Mouse (Mus musculus) lung, embryonic 16.5 days (tissue): ENCODE results near the gene Olfr307. TPM values are rescaled to one million over a fixed set of nuclear protein-coding genes. Genes with fewer than 3 reads are reported as not detected.
"Not testable (repeated sequence)": the region's sequence is repeated elsewhere in the genome, so short reads cannot be mapped to it uniquely, and the experiment has no call there.

Source experiments
- ATAC-seq: fragments of 200-750 bp; cut with Nextera tagmentation; 2 replicates; pipeline ENCODE4 v1.8.0; 2017; ENCODE audit warnings: low read depth, mild to moderate bottlenecking, moderate library complexity
- H3K27ac ChIP-seq: fragments of 300-500 bp; sonication (generic); 2 replicates; pipeline ENCODE4 v1.5.1; 2014; ENCODE audit warnings: mild to moderate bottlenecking, control low read depth, low read length
- H3K27me3 ChIP-seq: fragments of 300-500 bp; sonication (generic); 2 replicates; pipeline ENCODE4 v1.6.1; 2014; ENCODE audit warnings: low read depth, low read length, mixed read lengths; ENCODE audit not compliant: control insufficient read depth, insufficient read depth
- H3K36me3 ChIP-seq: fragments of 300-500 bp; sonication (generic); 2 replicates; pipeline ENCODE4 v1.6.1; 2014; ENCODE audit warnings: low read length; ENCODE audit not compliant: control insufficient read depth, insufficient read depth
- H3K4me1 ChIP-seq: fragments of 300-500 bp; sonication (generic); replicated peaks from 2 replicates; pipeline ENCODE4 v1.6.1; 2014; ENCODE audit warnings: low read length, mixed read lengths; ENCODE audit not compliant: control insufficient read depth, insufficient read depth
- H3K4me2 ChIP-seq: fragments of 300-500 bp; sonication (generic); 2 replicates; pipeline ENCODE4 v1.6.1; 2014; ENCODE audit warnings: low read depth, low read length, control low read depth
- H3K4me3 ChIP-seq: fragments of 300-500 bp; sonication (generic); 2 replicates; pipeline ENCODE4 v1.5.1; 2014; ENCODE audit warnings: mild to moderate bottlenecking, low read length, control low read depth
- H3K9ac ChIP-seq: fragments of 300-500 bp; sonication (generic); 2 replicates; pipeline ENCODE4 v1.6.1; 2014; ENCODE audit warnings: low read length, control low read depth
- H3K9me3 ChIP-seq: fragments of 300-500 bp; sonication (generic); 2 replicates; pipeline ENCODE4 v1.6.1; 2016; ENCODE audit warnings: low read length; ENCODE audit not compliant: control insufficient read depth
- WGBS: fragments of 180-500 bp; shearing (Covaris S2); extraction: QIAGEN DNeasy Blood & Tissue Kit; methylation state at CpG from one replicate; pipeline ENCODE4 v1.1.7; 2014; 5-methylcytosine and 5-hydroxymethylcytosine counted together
- polyA plus RNA-seq: library from polyadenylated mRNA; unstranded; fragments of >200 nt; fragmentation: Nextera tagmentation; extraction: Ambion mirVana; gene quantifications from 2 replicates; pipeline ENCODE4 v1.2.1, GENCODE M21; 2015

The Olfr307 gene
- not detected in 2 replicates for polyA plus RNA-seq

GRCm38 (mm10) chr7:86337486-86337885 lies at the start of gene Olfr307:
Olfr307 (minus strand) TSS chr7:86337586.
- Histone ChIP-seq H3K4me3 (no peak within 1 kb of the TSS), H3K9me3 (no peaks in the 10 kb centered on the region), H3K36me3 (no peaks in the 10 kb centered on the region), H3K4me1 (no peaks in the 10 kb centered on the region), H3K27me3 (no peaks in the 10 kb centered on the region), H3K4me2 (no peak within 1 kb of the TSS), H3K9ac (no peak within 1 kb of the TSS), H3K27ac (no peak within 1 kb of the TSS)
- no peak for ATAC-seq
- 55% methylated on average over 1 of the region's 1 CpGs for WGBS

- no peak within 1 kb of the TSS for H3K27ac ChIP-seq
- no peaks in the 10 kb centered on the region for H3K4me1 ChIP-seq
- WGBS, result 42% methylated on average over 1 of the region's 1 CpGs
- no peaks in the 10 kb centered on the region for H3K36me3 ChIP-seq
- no peak within 1 kb of the TSS for H3K4me3 ChIP-seq
- H3K4me2 ChIP-seq, result no peak within 1 kb of the TSS
- ATAC-seq, result no peak
- no peaks in the 10 kb centered on the region for H3K9me3 ChIP-seq
- no peak within 1 kb of the TSS for H3K9ac ChIP-seq
- H3K27me3 ChIP-seq, result no peaks in the 10 kb centered on the region
These were observed 49.2 kb upstream of the Olfr307 start, which contains the start of gene Olfr304 for GRCm38 (mm10) chr7:86386558-86386957. Olfr304 (minus strand) TSS chr7:86386658.

GRCm38 (mm10) chr7:86385769-86386168 lies 48.4 kb upstream of the Olfr307 start:
- 55% methylated on average over 3 of the region's 3 CpGs for WGBS
- H3K9ac ChIP-seq, result no peak overlapping the region
- no peaks in the 10 kb centered on the region for H3K27me3 ChIP-seq
- no peak overlapping the region for H3K4me3 ChIP-seq
- H3K4me1 ChIP-seq, result no peaks in the 10 kb centered on the region
- no peak overlapping the region for H3K27ac ChIP-seq
- H3K36me3 ChIP-seq, result no peaks in the 10 kb centered on the region
- ATAC-seq, result no peak
- no peaks in the 10 kb centered on the region for H3K9me3 ChIP-seq
- H3K4me2 ChIP-seq, result no peak overlapping the region

- 76% methylated on average over 1 of the region's 1 CpGs for WGBS
- Histone ChIP-seq H3K4me2 (no peak within 1 kb of the TSS), H3K4me3 (no peak within 1 kb of the TSS), H3K9ac (no peak within 1 kb of the TSS), H3K27me3 (no peaks in the 10 kb centered on the region), H3K4me1 (no peaks in the 10 kb centered on the region), H3K27ac (no peak within 1 kb of the TSS), H3K36me3 (no peaks in the 10 kb centered on the region), H3K9me3 (no peaks in the 10 kb centered on the region)
- no peak for ATAC-seq
These were observed 29.4 kb upstream of the Olfr307 start, which contains the start of gene Olfr305 for GRCm38 (mm10) chr7:86366828-86367227. Olfr305 (minus strand) TSS chr7:86366928.

GRCm38 (mm10) chr7:86346296-86346695 lies 8.9 kb upstream of the Olfr307 start:
- H3K9me3 ChIP-seq, H3K4me2 ChIP-seq, ATAC-seq, H3K9ac ChIP-seq, H3K27me3 ChIP-seq, H3K4me3 ChIP-seq, H3K4me1 ChIP-seq, H3K27ac ChIP-seq, H3K36me3 ChIP-seq: not testable (repeated sequence)
- WGBS, result 82% methylated on average over 9 of the region's 9 CpGs

GRCm38 (mm10) chr7:86344253-86344652 lies 6.9 kb upstream of the Olfr307 start:
- H3K9ac ChIP-seq, result no peak overlapping the region
- no peaks in the 10 kb centered on the region for H3K4me1 ChIP-seq
- H3K27me3 ChIP-seq, result no peaks in the 10 kb centered on the region
- ATAC-seq, result no peak
- H3K4me3 ChIP-seq, result no peak overlapping the region
- no peak overlapping the region for H3K4me2 ChIP-seq
- H3K36me3 ChIP-seq, result no peaks in the 10 kb centered on the region
- H3K9me3 ChIP-seq, result 0 out of 2 replicates have a peak, but pooled peaks cover 4% of the 10 kb centered on the region
- H3K27ac ChIP-seq, result no peak overlapping the region
- 56% methylated on average over 3 of the region's 3 CpGs for WGBS

GRCm38 (mm10) chr7:86342881-86343565 lies 5.6 kb upstream of the Olfr307 start:
- Histone ChIP-seq H3K9ac (no peak overlapping the region), H3K36me3 (no peaks in the 10 kb centered on the region), H3K27ac (no peak overlapping the region), H3K27me3 (no peaks in the 10 kb centered on the region), H3K4me3 (no peak overlapping the region), H3K4me2 (no peak overlapping the region), H3K9me3 (0 out of 2 replicates have a peak, but pooled peaks cover 2% of the 10 kb centered on the region), H3K4me1 (no peaks in the 10 kb centered on the region)
- 68% methylated on average over 14 of the region's 14 CpGs for whole genome bisulfite sequencing
- no peak for ATAC-seq

- Histone ChIP-seq H3K9ac (no peak within 1 kb of the TSS), H3K36me3 (no peaks in the 10 kb centered on the region), H3K27me3 (no peaks in the 10 kb centered on the region), H3K4me3 (no peak within 1 kb of the TSS), H3K4me1 (no peaks in the 10 kb centered on the region), H3K27ac (no peak within 1 kb of the TSS), H3K4me2 (no peak within 1 kb of the TSS), H3K9me3 (no peaks in the 10 kb centered on the region)
- no peak for ATAC-seq
These were observed 11.9 kb downstream of the Olfr307 start, which contains the start of gene Olfr308 for GRCm38 (mm10) chr7:86325530-86325929. Olfr308 (minus strand) TSS chr7:86325630.

GRCm38 (mm10) chr7:86321323-86321722 lies 16.1 kb downstream of the Olfr307 start:
- 85% methylated on average over 2 of the region's 2 CpGs for WGBS
- no peaks in the 10 kb centered on the region for H3K9me3 ChIP-seq
- H3K27me3 ChIP-seq, result no peaks in the 10 kb centered on the region
- no peak overlapping the region for H3K4me2 ChIP-seq
- no peak overlapping the region for H3K27ac ChIP-seq
- H3K36me3 ChIP-seq, result no peaks in the 10 kb centered on the region
- ATAC-seq, result no peak
- no peak overlapping the region for H3K4me3 ChIP-seq
- H3K9ac ChIP-seq, result no peak overlapping the region
- H3K4me1 ChIP-seq, result no peaks in the 10 kb centered on the region
